Mouse (Mus musculus) erythroblast, embryonic 14.5 days (primary cell): ENCODE measurements around the gene Fat3.

Experiments used
- GATA1 ChIP-seq: IDR thresholded peaks from 2 replicates; pipeline ENCODE4 v1.6.1; 2012; ENCODE audit warnings: low read length, inconsistent platforms, mixed read lengths
- TAL1 ChIP-seq: IDR thresholded peaks from 3 replicates; pipeline ENCODE4 v1.6.1; 2012; ENCODE audit warnings: low read length, inconsistent platforms, mixed read lengths

GRCm38 (mm10) chr9:16098553-16098952 is 402.5 kb downstream of the Fat3 start:
- TF ChIP-seq TAL1 (no peak), GATA1 (no peak)
